Mouse (Mus musculus): ENCODE data around the gene Apol10b.

DNA sequence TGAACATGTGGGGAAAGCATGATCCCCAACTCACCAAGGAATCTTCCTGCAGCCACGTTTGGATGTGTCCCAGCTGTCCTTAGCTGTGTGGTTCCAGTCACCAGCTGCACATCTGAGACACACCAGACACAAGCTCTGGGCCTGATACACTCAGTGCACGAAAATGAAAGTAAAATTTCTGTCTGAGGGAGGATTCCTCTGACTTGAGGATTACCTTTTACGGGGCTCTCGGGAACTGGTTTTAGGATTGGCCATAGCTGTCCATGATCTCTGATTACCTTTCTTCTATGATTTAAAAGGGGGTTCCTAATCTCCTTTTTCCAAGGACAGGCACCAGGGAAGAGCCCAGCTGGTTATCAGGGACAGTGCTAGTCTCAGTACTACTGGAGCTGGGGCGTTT lies at the start of gene Apol10b:
- TF ChIP-seq CTCF (IDR thresholded peaks at IDR 0.05 in 2 of 3, conservative IDR thresholded peaks at IDR 0.05 in 1 of 3; ENCODE audit: control insufficient read depth in 1 of 3, insufficient read depth in 1 of 3, low read depth in 2 of 3, low read length in 3 of 3, poor library complexity in 1 of 3, severe bottlenecking in 1 of 3) (no peak), E2F4 (IDR thresholded peaks at IDR 0.05; ENCODE audit: borderline replicate concordance, low read depth, low read length) (no peak), BHLHE40 (IDR thresholded peaks at IDR 0.05; ENCODE audit: borderline replicate concordance, low read depth, low read length) (no peak), TAL1 (IDR thresholded peaks at IDR 0.05; ENCODE audit: low read length) (no peak), RCOR1 (IDR thresholded peaks at IDR 0.05; ENCODE audit: low read depth, low read length) (no peak), EP300 (IDR thresholded peaks at IDR 0.05; ENCODE audit: low read depth in 1 of 2, low read length in 2 of 2) (no peak), POLR2A (IDR thresholded peaks at IDR 0.05; ENCODE audit: control insufficient read depth in 1 of 2, insufficient read depth in 1 of 2, low read depth in 1 of 2, low read length in 2 of 2, poor library complexity in 1 of 2) (no peak), GATA1 (IDR thresholded peaks at IDR 0.05; ENCODE audit: low read depth, low read length) (no peak), USF1 (IDR thresholded peaks at IDR 0.05; ENCODE audit: low read depth, low read length) (no peak), ZMIZ1 (IDR thresholded peaks at IDR 0.05; ENCODE audit: low read depth, low read length) (no peak), SIN3A (IDR thresholded peaks at IDR 0.05; ENCODE audit: low read length) (no peak), POLR2AphosphoS5 (IDR thresholded peaks at IDR 0.05; ENCODE audit: borderline replicate concordance, low read depth, low read length) (no peak), ETS1 (IDR thresholded peaks at IDR 0.05; ENCODE audit: low read depth, low read length) (no peak)

All from MEL (cell line).